Mouse (Mus musculus): Measurements from ENCODE around the gene Cfap161.
A peak's percentile ranks its signal among the peaks of the same experiment; 100 is the strongest.

The Cfap161 gene

DNA sequence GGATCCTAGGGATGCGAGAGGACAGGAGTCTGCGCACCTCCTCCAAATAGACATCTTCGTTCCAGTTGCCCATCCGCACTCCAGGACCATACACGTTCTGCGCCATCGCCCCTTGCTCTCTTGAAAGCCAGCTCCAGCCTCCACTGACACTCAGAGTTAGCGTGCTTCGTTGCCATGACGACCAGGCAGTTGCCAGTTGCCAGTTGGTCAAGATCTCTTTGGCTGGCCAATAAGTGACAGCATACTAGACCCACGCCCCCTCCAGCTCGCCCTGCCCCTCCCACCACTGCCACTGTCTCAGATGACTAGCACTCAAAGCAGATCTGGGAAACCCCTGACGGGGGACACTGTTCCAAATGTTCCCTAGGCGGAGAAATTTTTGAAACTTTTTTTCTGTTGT lies at the start of gene Cfap161:
Gene Cfap161, minus strand, starts transcription at position 176 of the 400 bp plus-strand sequence.
- DNase-seq, result no peak

DNA sequence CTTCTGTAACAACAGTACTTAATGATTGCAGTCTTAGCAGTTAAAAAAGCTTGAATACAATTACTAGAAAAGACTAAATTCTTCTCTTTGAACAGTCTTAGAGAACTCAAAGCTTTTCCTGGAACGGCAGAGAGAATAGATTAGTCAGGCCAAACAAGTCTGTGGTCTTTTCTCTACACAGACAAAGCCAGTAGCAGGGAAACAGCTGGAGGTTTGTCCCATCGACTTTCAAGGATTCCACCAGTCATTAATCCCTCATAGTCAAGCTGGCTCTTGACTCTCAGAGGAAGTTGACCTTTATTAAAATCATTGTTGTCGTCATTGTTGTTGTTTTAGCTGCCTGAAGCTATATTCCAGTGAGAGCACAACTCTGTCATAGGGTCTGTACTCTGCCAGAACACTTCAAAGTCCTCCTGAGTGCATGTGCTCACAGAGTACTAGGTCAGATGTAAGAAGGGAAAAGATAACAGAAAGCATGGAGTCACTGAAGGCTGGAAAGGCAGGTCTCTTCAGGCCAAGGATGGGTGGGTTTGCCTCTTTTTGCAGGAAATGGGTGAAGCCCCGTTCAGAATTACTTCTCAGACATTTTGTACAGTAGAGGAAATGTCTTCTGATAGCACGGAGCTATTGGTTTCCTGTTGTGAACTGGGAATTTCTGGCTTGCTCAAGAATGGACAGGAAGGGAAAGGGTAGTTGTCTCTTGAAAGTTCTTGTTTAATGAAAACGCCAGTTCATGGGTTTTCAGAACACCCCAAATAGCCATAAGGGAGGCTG lies 48.0 kb upstream of the Cfap161 start:
- no peak for DNase-seq

GRCm38 (mm10) chr7:83840076-83840475 lies 45.4 kb upstream of the Cfap161 start:
- DNase-seq, result no peak

GRCm38 (mm10) chr7:83838525-83839224 lies 44.0 kb upstream of the Cfap161 start:
- DNase-seq, result no peak

DNA sequence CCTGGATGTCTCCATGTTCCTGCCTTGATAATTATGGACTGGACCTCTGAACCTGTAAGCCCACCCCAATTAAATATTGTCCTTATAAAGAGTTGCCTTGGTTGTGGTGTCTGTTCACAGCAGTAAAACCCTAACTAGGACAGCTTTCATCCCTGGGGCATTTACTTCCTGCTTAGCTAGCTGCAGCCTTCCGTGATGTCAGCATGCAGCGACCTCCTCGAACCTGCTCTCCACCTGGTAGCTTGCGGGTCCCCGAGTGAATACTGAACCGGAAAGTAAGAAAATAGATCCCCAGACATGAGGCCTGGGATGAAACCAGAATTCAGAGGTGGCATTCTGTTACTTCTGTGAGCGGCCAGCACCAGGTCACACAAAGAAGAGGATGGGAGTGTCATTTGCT lies 34.7 kb upstream of the Cfap161 start:
- DNase-seq, result no peak

- no peak for DNase-seq
These were observed 32.9 kb upstream of the Cfap161 start for GRCm38 (mm10) chr7:83827402-83828076.

DNA sequence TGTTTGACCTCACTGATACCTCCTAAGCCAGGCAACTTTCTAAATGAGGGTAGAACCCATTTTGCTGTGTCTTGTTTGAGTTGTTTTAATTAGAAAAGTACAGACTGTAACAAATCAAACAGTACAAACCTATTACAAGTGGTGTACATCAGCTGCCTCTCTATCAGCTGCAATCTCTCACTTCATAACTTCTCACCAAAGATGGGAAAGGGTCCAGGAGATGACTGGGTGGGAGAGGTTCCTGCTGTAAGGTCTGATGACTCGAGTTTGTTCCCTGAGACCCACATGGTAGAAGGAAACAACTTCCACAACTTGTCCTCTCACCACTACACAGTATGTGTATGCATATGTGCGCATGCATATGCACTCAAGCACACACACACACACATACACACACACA lies 32.1 kb upstream of the Cfap161 start:
- no peak for DNase-seq

DNA sequence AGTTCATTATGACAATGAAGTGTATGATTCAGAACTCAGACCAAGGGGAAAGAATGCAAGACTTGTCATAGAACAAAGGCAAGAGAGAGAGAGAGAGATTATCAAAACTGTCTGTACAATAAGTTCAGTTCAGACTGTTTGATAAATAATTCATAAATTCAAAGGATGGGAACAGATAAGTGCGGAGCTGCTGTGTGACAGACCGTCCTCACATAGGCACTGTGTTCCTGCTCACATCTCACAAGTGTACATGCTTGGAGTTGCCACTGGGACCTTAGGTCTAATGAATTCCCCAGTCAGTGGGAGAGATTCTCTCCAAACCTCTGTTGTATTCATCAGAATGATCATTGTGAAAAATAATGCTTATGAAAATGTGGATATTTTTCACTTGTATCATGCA lies 27.3 kb upstream of the Cfap161 start:
- no peak for DNase-seq

GRCm38 (mm10) chr7:83816886-83817285 lies 22.2 kb upstream of the Cfap161 start:
- no peak for DNase-seq

DNA sequence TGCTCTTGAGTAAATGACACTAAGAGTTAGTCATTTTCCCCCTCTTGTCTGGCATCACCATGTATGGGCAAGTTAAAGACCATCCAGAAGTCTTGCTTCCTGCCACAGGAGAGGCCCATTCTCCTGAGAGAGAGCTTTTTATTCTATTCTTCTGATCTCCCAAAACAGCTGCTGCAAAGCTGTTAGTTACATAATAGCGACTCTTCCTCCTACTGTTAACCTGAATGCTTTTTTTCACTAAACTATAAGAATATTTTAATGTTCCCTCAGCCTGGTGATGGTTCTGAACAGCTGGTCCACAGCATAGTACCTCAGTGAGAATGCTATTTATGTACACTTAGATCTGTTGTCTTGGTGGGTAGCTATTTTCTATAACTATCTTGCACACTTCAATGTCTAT lies 21.0 kb upstream of the Cfap161 start:
- DNase-seq, result no peak

GRCm38 (mm10) chr7:83813993-83814392 lies 19.3 kb upstream of the Cfap161 start:
- peak; percentile 19 to 34 for DNase-seq

DNA sequence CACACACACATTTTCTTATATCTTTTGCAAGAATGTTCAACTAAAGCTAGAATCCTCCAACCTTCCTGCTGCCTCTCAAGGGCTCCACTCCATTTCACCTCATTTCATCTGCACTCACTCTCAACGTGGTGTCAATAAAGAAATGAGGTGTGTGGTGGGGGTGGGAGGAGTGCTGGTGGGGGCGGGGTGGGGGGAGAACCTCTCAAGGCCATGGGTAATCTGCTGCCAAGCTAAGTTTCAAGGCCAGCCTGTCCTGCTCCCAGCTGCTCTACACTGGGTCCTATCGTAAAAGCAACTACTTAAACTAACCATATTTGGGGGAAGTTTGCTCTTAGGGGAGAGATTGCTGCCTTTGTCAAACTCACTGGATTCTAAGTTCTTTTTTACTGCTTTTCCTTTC lies 18.8 kb upstream of the Cfap161 start:
- no peak for DNase-seq

DNA sequence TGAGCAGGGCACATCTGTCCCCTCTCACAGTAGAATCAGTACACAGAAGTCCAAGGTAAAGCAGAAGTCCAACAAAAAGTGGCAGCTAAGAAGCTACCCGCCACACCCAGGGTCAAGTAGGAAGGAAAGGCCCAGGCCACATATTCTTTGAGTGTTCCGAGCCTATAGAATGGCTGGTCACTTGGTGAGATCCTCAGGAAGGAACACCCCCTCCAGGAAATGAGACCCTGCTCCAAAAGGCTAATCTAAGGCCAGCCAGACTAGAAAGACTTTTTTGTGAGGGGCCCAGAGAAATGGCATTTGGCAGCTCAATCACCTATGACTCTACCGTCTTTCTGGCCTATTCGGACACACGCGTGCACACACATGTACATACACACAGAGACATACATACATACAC lies 18.3 kb upstream of the Cfap161 start:
- DNase-seq, result no peak

- no peak for DNase-seq
These were observed 17.9 kb upstream of the Cfap161 start for GRCm38 (mm10) chr7:83812581-83812980.

GRCm38 (mm10) chr7:83811916-83812315 lies 17.2 kb upstream of the Cfap161 start:
- DNase-seq, result peak; percentile 15 to 39

DNA sequence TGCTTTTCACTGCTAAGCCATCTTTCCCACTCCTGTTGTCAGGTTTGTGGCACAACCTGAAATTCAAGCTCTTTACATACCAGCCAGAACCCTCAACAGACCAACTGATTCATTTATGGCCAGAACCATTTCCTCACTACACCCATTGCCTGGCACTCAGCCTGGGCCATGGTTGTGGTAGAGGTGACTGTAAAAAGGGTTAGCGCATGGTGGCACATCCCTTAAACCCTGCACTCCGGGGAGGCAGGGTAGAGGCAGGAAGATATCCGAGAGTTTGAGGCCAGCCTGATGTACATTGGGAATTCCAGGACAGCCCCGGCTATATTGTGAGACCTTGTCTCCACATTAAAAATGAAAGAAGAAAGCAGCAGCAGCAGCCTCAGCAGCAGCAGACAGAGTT lies 16.8 kb upstream of the Cfap161 start:
- DNase-seq, result no peak

GRCm38 (mm10) chr7:83810141-83811100 lies 15.7 kb upstream of the Cfap161 start:
- peak; percentile 31 to 62 for DNase-seq

DNA sequence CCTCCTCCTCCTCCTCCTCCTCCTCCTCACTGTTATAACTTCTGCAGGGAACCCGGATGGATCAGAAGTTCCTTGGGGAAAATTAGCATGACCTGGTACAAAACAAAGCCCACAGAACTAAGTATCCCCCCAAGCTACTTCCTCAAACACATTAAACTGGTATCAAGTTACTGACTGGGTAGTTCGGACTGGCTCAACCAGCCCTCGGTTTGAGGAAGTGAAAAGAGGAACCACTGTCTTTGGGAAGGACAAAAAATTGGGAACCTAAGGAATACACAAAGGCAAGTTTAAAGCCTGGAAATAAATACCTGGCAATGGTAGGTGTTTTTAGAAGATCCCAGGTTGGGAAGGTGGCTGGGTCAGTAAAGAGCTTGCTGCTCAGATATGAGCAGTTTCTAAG lies 15.0 kb upstream of the Cfap161 start:
- no peak for DNase-seq

GRCm38 (mm10) chr7:83809060-83809459 lies 14.4 kb upstream of the Cfap161 start:
- DNase-seq, result peak; percentile 54 to 72

DNA sequence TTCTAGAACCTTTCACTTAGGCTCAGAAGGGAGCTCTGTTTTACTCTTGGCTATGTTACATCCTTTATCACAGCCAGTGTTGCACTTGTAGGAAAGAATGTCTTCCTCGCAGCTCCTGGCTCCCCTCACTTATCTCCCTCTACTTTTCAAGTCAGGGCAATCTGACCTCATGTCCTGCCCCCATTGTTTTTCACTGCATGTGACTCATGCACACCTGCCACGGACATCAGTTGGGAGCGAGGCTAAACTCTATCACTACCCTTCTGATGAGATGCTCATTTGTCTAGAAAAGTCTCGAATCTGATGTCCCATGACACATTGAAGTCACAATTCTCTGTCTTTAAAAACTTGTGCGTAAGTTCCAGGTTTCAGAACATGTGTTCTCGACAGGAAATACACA lies 12.3 kb upstream of the Cfap161 start:
- DNase-seq, result no peak

- no peak for DNase-seq
These were observed 9.1 kb upstream of the Cfap161 start for GRCm38 (mm10) chr7:83803777-83804176.

DNA sequence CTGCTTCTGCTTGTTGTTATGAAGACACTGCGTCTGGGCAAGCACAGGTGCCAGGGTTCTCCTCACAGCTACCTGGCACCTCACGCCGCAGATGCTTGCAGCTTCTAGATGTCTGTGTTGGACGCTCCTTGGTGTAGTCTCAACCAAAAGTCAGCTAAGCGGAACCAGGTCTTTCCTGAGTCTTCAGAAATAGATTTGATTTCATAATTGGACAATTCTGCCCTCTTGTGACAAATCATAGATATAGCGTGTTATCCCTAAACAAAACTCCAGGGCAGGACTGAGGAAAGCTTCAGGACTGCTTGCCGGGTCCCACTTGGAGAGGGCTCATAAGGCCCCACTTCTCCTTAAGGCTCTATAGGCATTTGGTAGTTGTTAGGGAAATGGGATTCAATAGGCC lies 7.8 kb upstream of the Cfap161 start:
- peak in 1 of 2 experiments; percentile 10 for DNase-seq

DNA sequence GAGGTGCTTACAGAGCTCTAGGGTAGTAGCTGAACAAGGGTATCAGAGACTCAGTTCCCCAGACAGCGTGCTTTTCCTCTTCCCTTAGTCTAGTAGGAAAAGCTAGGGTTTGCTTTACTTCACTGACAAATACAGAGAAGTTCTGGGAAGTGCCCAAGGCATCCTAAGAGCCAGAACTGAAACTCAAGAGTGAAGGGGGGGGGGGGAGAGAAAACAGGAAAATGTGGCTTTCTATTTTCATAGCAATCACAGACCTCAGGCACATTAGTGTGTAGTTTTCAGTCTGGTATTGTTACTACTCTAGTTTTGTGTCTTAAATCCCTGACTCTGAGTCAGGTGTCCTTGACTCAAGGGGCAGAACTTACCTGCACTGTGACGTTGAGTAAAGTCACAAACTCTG lies 7.3 kb upstream of the Cfap161 start:
- DNase-seq, result no peak
